Mouse (Mus musculus) intestine, postnatal 0 days (tissue): ENCODE data around the gene Itpk1. TPM values are rescaled to one million over a fixed set of nuclear protein-coding genes. Genes with fewer than 3 reads are reported as not detected.
A peak's percentile ranks its signal among the peaks of the same experiment; 100 is the strongest.

ENCODE experiments used
- ATAC-seq: fragments of 200-750 bp; cut with Nextera tagmentation; 2 replicates; pipeline ENCODE4 v1.8.0; 2017; ENCODE audit warnings: mild to moderate bottlenecking, moderate TSS enrichment, moderate library complexity
- H3K27ac ChIP-seq: fragments of 300-500 bp; sonication (generic); 2 replicates; pipeline ENCODE4 v1.5.1; 2014; ENCODE audit warnings: mild to moderate bottlenecking, low read depth, low read length, moderate library complexity
- H3K27me3 ChIP-seq: fragments of 300-500 bp; sonication (generic); replicated peaks from 2 replicates; pipeline ENCODE4 v1.6.1; 2014; ENCODE audit warnings: low read length, mixed read lengths; ENCODE audit not compliant: control insufficient read depth, insufficient read depth
- H3K36me3 ChIP-seq: fragments of 300-500 bp; sonication (generic); 2 replicates; pipeline ENCODE4 v1.6.1; 2014; ENCODE audit warnings: mild to moderate bottlenecking, moderate library complexity; ENCODE audit not compliant: control insufficient read depth, insufficient read depth
- H3K4me1 ChIP-seq: fragments of 300-500 bp; sonication (generic); replicated peaks from 2 replicates; pipeline ENCODE4 v1.6.1; 2014; ENCODE audit warnings: antibody characterized with exemption, low read length, mixed read lengths; ENCODE audit not compliant: control insufficient read depth, insufficient read depth
- H3K4me2 ChIP-seq: fragments of 300-500 bp; sonication (generic); replicated peaks from 2 replicates; pipeline ENCODE4 v1.6.1; 2014; ENCODE audit warnings: low read depth, mild to moderate bottlenecking, moderate library complexity
- H3K4me3 ChIP-seq: fragments of 300-500 bp; sonication (generic); 2 replicates; pipeline ENCODE4 v1.5.1; 2014; ENCODE audit warnings: low read depth, low read length
- H3K9ac ChIP-seq: fragments of 300-500 bp; sonication (generic); 2 replicates; pipeline ENCODE4 v1.6.1; 2014; ENCODE audit warnings: mild to moderate bottlenecking, low read depth, low read length
- H3K9me3 ChIP-seq: fragments of 300-500 bp; sonication (generic); 2 replicates; pipeline ENCODE4 v1.6.1; 2016; ENCODE audit warnings: mixed run types; ENCODE audit not compliant: control insufficient read depth
- CTCF ChIP-seq: sonication (generic); IDR thresholded peaks from 2 replicates; pipeline ENCODE4 v1.5.1; 2016; ENCODE audit warnings: low read depth, mild to moderate bottlenecking, control low read depth, antibody characterized with exemption, moderate library complexity
- WGBS: fragments of 180-500 bp; shearing (Covaris S2); extraction: QIAGEN DNeasy Blood & Tissue Kit; methylation state at CpG from one replicate; pipeline ENCODE4 v1.1.7; 2014; 5-methylcytosine and 5-hydroxymethylcytosine counted together
- polyA plus RNA-seq: library from polyadenylated mRNA; unstranded; fragments of >200 nt; fragmentation: Nextera tagmentation; extraction: Ambion mirVana; gene quantifications from 2 replicates; pipeline ENCODE4 v1.2.1, GENCODE M21; 2015

Gene Itpk1
- polyA plus RNA-seq, 1 experiment from 2014 or later: 56.3 TPM

DNA sequence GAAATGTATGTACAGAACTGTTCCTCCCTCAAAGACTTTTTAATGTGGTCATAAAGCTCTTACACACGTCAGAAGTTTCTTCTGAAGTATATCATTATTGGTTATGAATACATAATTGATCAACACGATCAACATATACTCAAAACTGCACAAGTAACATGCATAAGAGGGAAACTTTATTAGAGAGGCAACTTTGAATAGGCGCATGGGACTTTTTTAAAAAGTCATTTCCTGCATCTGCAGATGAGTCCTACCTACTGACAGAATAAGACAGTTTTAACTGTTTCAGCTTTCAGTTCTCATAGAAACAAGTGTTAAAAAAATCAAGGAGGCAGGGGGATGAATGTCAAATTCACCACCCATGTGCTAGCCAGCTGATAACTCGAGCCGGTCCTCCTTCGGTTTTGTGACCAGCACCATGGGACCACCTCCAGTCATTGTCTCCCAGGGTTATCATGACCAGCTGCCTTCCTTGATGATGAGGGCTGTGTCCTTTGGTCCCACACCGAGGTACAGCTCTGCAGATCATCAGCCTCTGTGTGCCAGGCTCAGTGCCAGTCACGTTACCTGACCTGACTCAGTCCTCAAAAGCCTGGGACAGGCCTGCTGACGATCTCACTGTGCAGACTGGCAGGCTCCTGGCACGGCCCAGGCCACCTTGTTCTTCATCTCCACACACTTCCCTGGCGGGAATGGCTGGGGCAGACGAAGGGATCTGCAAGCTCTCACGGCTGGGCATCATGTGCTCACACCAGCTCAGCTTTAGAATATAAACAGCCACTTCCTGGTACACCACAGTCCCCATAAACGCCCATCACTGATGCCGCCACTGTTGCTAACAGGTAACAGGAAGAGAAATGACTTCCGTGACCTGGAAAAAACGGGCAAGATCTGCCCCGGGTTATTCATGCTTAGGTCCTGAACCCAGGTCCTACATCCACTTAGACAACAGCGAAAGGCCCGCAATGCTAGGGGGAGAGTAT is 31.6 kb downstream of the Itpk1 start:
- Histone ChIP-seq H3K36me3 (peaks cover 27% of the 10 kb centered on the region), H3K9ac (no peak overlapping the region), H3K9me3 (no peaks in the 10 kb centered on the region), H3K27me3 (no peaks in the 10 kb centered on the region), H3K27ac (peak overlapping the region; percentile 36; the same call in 1 of the 2 replicates), H3K4me1 (peaks cover 11% of the 10 kb centered on the region; the same call in 1 of the 2 replicates), H3K4me2 (no peak overlapping the region), H3K4me3 (no peak overlapping the region)
- 64% methylated on average over 20 of the region's 20 CpGs for WGBS
- ATAC-seq: peak; percentile 25; the same call in 1 of the 2 replicates
- no peak for TF ChIP-seq CTCF

DNA sequence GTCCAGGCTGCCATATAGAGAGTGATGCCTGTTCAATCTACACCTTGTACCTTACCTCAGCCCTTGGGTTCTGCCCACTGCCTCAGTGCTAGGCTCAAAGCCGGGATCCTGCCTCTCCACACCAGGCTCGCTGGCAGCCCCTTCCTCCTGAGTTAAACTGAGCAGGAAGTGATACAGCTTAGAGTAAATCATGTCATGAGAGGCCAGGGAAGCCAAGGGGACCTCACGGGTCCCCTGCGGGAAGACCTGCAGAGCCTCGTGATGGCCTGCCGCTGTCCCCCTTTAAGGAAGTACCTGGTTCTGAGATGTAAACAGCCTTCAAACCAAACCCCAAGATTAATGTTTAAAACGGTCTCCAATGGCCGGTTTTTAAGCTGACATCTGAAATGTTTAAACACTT is 32.6 kb downstream of the Itpk1 start:
- Histone ChIP-seq H3K9ac (0 out of 2 replicates have a peak overlapping the region, but pooled peaks have one; percentile 22), H3K9me3 (no peaks in the 10 kb centered on the region), H3K27ac (no peak overlapping the region), H3K27me3 (no peaks in the 10 kb centered on the region), H3K4me2 (no peak overlapping the region), H3K36me3 (peaks cover 37% of the 10 kb centered on the region), H3K4me3 (no peak overlapping the region), H3K4me1 (peaks cover 11% of the 10 kb centered on the region; the same call in 1 of the 2 replicates)
- no peak for TF ChIP-seq CTCF
- 32% methylated on average over 8 of the region's 8 CpGs for WGBS
- ATAC-seq: no peak

DNA sequence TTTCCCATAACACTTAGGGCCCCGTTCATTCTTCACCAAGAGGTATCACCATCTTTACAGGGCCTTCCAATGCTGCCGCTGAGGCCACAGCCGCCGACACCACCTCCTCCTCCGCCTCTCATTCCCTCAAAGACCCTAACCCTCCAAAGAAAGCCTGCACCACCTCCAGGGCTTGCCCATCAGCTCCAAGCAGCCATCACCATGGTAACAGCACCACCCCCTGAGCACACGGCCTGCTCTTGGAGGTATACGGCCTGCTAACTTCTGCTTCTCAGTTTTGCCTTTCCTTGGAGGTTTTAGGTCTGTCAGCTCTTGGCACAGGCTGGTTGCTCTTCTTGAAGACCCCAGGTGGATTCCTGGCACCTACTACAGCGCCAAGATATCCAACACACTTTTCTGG is 33.9 kb downstream of the Itpk1 start:
- WGBS: 86% methylated on average over 8 of the region's 8 CpGs
- Histone ChIP-seq H3K4me3 (no peak overlapping the region), H3K27ac (no peak overlapping the region), H3K4me1 (peaks cover 11% of the 10 kb centered on the region), H3K9me3 (no peaks in the 10 kb centered on the region), H3K36me3 (peaks cover 49% of the 10 kb centered on the region), H3K27me3 (no peaks in the 10 kb centered on the region), H3K4me2 (no peak overlapping the region), H3K9ac (no peak overlapping the region)
- TF ChIP-seq CTCF: 0 out of 2 replicates have a peak, but pooled peaks have one; percentile 8
- ATAC-seq: no peak

DNA sequence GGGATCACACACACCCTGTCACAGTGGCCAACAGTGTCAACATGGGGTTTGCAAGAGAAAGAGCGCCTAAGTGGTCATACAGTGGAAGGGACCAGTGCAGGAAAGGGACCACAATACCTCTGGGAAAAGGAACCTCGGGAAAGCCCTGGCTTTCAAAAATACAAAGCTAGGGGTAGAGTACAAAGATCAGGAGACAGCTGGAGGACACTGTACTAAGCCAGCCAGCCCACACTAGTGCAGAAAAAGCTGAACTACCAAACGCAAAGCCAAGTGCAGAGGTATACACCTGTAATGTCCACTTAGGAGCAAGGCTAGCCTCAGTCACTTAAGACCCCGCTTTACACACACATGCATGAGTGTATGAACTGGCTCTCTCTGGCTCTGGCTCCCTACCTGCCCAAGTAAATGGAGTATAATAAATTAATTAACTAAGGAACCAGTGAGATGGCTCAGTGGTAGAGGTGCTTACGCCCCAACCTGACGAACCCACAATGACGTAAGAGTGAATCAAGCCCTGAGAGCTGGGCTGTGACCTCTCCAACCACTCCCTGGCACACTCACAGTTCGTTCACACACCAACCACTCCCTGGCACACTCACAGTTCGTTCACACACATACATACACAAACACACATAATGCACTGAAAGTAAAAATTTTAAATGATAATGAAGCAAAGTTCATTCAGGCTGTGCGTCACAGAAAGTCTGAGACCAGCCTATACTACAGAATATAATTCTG is 39.1 kb downstream of the Itpk1 start:
- H3K9ac ChIP-seq: no peak overlapping the region
- H3K9me3 ChIP-seq: no peaks in the 10 kb centered on the region
- no peaks in the 10 kb centered on the region for H3K27me3 ChIP-seq
- ATAC-seq: peak; percentile 42; the same call in 1 of the 2 replicates
- no peak for TF ChIP-seq CTCF
- peaks cover 3% of the 10 kb centered on the region; the same call in 1 of the 2 replicates for H3K4me1 ChIP-seq
- peaks cover 32% of the 10 kb centered on the region; the same call in 1 of the 2 replicates for H3K36me3 ChIP-seq
- 62% methylated on average over 10 of the region's 10 CpGs for WGBS
- no peak overlapping the region for H3K4me2 ChIP-seq
- no peak overlapping the region for H3K4me3 ChIP-seq
- no peak overlapping the region for H3K27ac ChIP-seq

DNA sequence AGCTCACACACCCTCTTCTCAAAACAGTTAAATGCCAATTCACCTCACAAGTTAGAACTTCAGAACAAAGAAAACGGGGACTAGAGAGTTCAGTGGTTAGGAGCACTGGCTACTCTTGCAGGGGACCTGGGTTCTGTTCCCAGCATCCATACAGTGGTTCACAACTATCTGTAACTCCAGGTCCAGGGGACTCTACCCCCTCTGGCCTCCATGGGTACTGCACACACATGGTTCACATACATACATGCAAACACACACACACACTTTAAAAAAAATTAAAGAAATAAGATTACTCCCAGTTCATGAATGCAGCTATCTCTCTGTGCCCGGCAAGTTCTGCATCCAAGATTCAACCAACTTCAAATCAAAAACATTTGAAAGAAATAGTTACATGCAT is 40.7 kb downstream of the Itpk1 start:
- no peak for ATAC-seq
- Histone ChIP-seq H3K4me1 (peaks cover 3% of the 10 kb centered on the region; the same call in 1 of the 2 replicates), H3K4me2 (no peak overlapping the region), H3K4me3 (no peak overlapping the region), H3K9ac (no peak overlapping the region), H3K27ac (no peak overlapping the region), H3K27me3 (no peaks in the 10 kb centered on the region), H3K9me3 (no peaks in the 10 kb centered on the region), H3K36me3 (peaks cover 32% of the 10 kb centered on the region; the same call in 1 of the 2 replicates)
- WGBS: 96% methylated on average over 2 of the region's 2 CpGs
- TF ChIP-seq CTCF: peak; percentile 27; the same call in 1 of the 2 replicates
